Mouse (Mus musculus) MEL (cell line): ENCODE data around the gene Snx10.

Experiments used
- CTCF ChIP-seq, 3 experiments: IDR thresholded peaks in 2 of 3; conservative IDR thresholded peaks in 1 of 3; 2 replicates each; pipeline ENCODE4 v1.5.1; 2011 to 2012; ENCODE audit warnings: low read length in 3 of 3, low read depth in 2 of 3, mild to moderate bottlenecking in 2 of 3, improper control_type of control experiment in 1 of 3, inconsistent platforms in 1 of 3, mixed read lengths in 1 of 3, moderate library complexity in 1 of 3; ENCODE audit not compliant: control insufficient read depth in 1 of 3, insufficient read depth in 1 of 3, poor library complexity in 1 of 3, severe bottlenecking in 1 of 3
- EP300 ChIP-seq, 2 experiments: IDR thresholded peaks; 2 replicates each; pipeline ENCODE4 v1.6.1; 2011; ENCODE audit warnings: improper control_type of control experiment in 2 of 2, low read length in 2 of 2, low read depth in 1 of 2, mild to moderate bottlenecking in 1 of 2
- GATA1 ChIP-seq: IDR thresholded peaks from 2 replicates; pipeline ENCODE4 v1.6.1; 2011; ENCODE audit warnings: low read depth, low read length, improper control_type of control experiment
- MAFK ChIP-seq: IDR thresholded peaks from 2 replicates; pipeline ENCODE4 v1.6.1; 2011; ENCODE audit warnings: low read depth, mild to moderate bottlenecking, low read length, improper control_type of control experiment, borderline replicate concordance
- MXI1 ChIP-seq: IDR thresholded peaks from 2 replicates; pipeline ENCODE4 v1.6.1; 2011; ENCODE audit warnings: mild to moderate bottlenecking, low read depth, low read length, improper control_type of control experiment
- POLR2AphosphoS2 ChIP-seq: IDR thresholded peaks from 2 replicates; pipeline ENCODE4 v1.6.1; 2011; ENCODE audit warnings: low read length, improper control_type of control experiment
- TAL1 ChIP-seq: IDR thresholded peaks from 2 replicates; pipeline ENCODE4 v1.6.1; 2012; ENCODE audit warnings: mild to moderate bottlenecking, inconsistent platforms, low read length, moderate library complexity, mixed read lengths
- ZMIZ1 ChIP-seq: IDR thresholded peaks from 2 replicates; pipeline ENCODE4 v1.6.1; 2012; ENCODE audit warnings: low read depth, mild to moderate bottlenecking, inconsistent platforms, low read length, improper control_type of control experiment, moderate library complexity

DNA sequence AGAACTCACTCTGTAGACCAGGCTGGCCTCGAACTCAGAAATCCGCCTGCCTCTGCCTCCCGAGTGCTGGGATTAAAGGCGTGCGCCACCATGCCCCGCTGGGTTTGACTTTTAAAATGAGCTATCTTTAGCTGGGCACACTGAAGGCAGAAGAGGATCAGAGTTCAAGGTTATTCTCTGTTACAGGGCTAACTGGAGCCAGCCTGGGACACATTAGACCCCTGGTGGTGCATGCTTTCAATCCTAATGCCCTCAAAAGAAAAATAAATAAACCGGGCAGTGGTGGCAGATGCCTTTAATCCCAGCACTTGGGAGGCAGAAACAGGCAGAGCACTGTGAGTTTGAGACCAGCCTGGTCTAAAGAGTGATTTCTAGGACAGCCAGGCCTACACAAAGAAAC, 8.8 kb upstream of the Snx10 start:
- no peak for TF ChIP-seq POLR2AphosphoS2
- TF ChIP-seq GATA1, result no peak
- TF ChIP-seq ZMIZ1, result no peak
- no peak for TF ChIP-seq CTCF (IDR thresholded peaks at IDR 0.05 in 2 of 3, conservative IDR thresholded peaks at IDR 0.05 in 1 of 3; ENCODE audit: control insufficient read depth in 1 of 3, insufficient read depth in 1 of 3, low read depth in 2 of 3, low read length in 3 of 3, poor library complexity in 1 of 3, severe bottlenecking in 1 of 3)
- TF ChIP-seq MAFK, result no peak
- TF ChIP-seq EP300 (IDR thresholded peaks at IDR 0.05; ENCODE audit: low read depth in 1 of 2, low read length in 2 of 2), result no peak
- no peak for TF ChIP-seq TAL1
- TF ChIP-seq MXI1, result no peak
